Mouse (Mus musculus) spleen, adult 2 months (tissue): ENCODE measurements around the gene Tmem200b. TPM values are rescaled to one million over a fixed set of nuclear protein-coding genes. Genes with fewer than 3 reads are reported as not detected.

ENCODE experiments used
- DNase-seq, 2 experiments: peaks; one replicate each; pipeline versions ENCODE4 v3.0.0 to v3.0.0-alpha.2; 2012 to 2021; ENCODE audit warnings: low spot score in 2 of 2, low read depth in 1 of 2
- H3K27ac ChIP-seq: fragments of 200-500 bp; 2 replicates; pipeline ENCODE4 v1.5.1; 2012; ENCODE audit warnings: low read length, inconsistent platforms; ENCODE audit not compliant: insufficient read depth
- H3K27me3 ChIP-seq: fragments of 200-500 bp; 2 replicates; pipeline ENCODE4 v1.6.1; 2012; ENCODE audit warnings: mild to moderate bottlenecking, moderate library complexity, low read length, inconsistent platforms; ENCODE audit not compliant: control insufficient read depth, insufficient read depth
- H3K36me3 ChIP-seq: fragments of 200-500 bp; 2 replicates; pipeline ENCODE4 v1.6.1; 2012; ENCODE audit warnings: mild to moderate bottlenecking, low read length, inconsistent platforms; ENCODE audit not compliant: control insufficient read depth, insufficient read depth
- H3K4me1 ChIP-seq: fragments of 200-500 bp; 2 replicates; pipeline ENCODE4 v1.6.1; 2011; ENCODE audit warnings: inconsistent platforms; ENCODE audit not compliant: control insufficient read depth, insufficient read depth, insufficient read length
- H3K4me3 ChIP-seq: fragments of 200-500 bp; 2 replicates; pipeline ENCODE4 v1.5.1; 2011; ENCODE audit warnings: mild to moderate bottlenecking, inconsistent platforms; ENCODE audit not compliant: insufficient read depth, insufficient read length; ENCODE audit errors: extremely low read depth
- CTCF ChIP-seq: fragments of 200-500 bp; IDR thresholded peaks from 2 replicates; pipeline ENCODE4 v1.5.1; 2011; ENCODE audit warnings: mild to moderate bottlenecking, inconsistent platforms; ENCODE audit not compliant: insufficient read depth, insufficient read length, insufficient replicate concordance; ENCODE audit errors: extremely low read depth
- POLR2A ChIP-seq: fragments of 200-500 bp; IDR thresholded peaks from 2 replicates; pipeline ENCODE4 v1.6.1; 2011; ENCODE audit warnings: low read depth, low read length, inconsistent platforms
- WGBS: fragments of 180-500 bp; shearing (Covaris S2); methylation state at CpG from one replicate; pipeline ENCODE4 v1.1.7; 2018; 5-methylcytosine and 5-hydroxymethylcytosine counted together
- polyA plus RNA-seq: library from polyadenylated mRNA; depleted of rRNA; stranded (reverse); fragments of >200 nt; gene quantifications from 2 replicates; pipeline ENCODE4 v1.2.3, GENCODE M21; 2012

Gene Tmem200b
- polyA plus RNA-seq, 1 experiment, result 11.4 TPM

DNA sequence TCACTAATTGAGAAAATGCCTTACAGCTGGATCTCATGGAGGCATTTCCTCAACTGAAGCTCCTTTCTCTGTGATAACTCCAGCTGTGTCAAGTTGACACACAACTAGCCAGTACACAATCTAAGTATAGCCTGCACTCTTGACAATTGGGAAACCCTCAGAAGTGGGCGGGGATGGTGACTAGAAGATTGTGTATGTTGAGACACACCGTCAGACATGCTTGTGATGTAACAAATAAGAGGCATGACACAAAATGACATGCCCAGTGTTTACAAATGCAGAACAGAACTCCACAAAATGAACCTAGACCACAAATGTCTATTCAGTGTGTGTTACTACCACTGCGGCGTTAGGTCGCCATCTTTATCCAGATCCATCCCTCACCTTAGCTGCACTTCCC, 24.5 kb upstream of the Tmem200b start:
- no peak for DNase-seq
- Histone ChIP-seq H3K4me3 (no peak overlapping the region), H3K36me3 (peaks cover 70% of the 10 kb centered on the region), H3K27ac (no peak overlapping the region), H3K4me1 (no peaks in the 10 kb centered on the region), H3K27me3 (no peaks in the 10 kb centered on the region)
- WGBS, result 95% methylated on average over 5 of the region's 5 CpGs
- TF ChIP-seq POLR2A (no peak), CTCF (no peak)

DNA sequence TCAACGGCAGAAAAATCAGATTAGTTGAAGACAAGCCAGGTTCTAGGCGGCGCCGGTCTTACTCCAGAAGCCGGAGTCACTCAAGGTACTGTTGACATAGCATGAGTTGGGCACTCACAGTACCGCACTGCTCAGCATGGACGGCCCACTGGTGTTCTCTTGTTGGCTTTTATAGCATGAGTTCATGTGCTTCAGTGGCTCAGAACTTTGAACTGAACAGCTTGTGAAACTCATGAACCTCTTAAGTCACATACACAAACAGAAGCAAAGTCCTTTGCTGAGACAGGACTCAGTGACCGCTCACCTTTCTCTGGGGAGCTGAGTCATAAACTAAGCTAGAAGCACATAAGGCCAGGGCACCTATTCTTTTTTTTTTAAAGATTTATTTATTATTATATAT, 23.8 kb upstream of the Tmem200b start:
- no peak for DNase-seq
- Histone ChIP-seq H3K4me1 (no peaks in the 10 kb centered on the region), H3K4me3 (no peak overlapping the region), H3K27me3 (no peaks in the 10 kb centered on the region), H3K27ac (no peak overlapping the region), H3K36me3 (peaks cover 66% of the 10 kb centered on the region)
- TF ChIP-seq CTCF (no peak), POLR2A (no peak)
- 98% methylated on average over 8 of the region's 8 CpGs for WGBS

DNA sequence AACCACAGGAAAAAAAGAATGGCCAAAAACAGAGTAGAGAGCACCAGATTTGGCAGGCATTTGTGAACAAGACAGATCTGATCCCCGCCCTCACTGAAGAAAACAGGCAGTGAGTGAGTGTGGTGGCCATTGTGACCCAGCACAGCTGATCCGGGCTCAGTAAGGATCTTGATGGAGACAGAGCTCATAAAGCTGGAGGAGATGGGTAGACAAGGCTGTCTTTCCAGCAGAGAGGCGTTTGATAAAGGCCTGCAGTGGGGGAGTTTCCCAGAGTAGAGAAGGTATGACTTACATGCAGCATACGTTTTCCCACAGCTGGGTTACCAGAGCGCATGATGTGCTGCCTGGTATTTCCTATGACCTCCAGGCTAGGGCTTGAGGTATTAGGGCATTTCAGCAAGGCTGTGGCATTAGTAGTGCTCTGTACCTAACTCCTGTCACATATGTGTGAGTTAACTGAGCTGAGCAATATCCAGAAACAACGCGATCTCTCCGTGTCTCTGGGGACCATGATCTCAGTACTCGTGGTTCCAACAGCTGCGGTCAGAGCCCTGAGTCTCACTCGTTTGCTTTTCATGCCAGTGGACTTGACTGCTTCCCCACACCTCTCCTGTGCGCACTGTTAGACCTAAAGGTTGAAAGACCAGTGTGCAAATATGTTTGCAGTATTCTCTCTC, 22.9 kb upstream of the Tmem200b start:
- H3K27me3 ChIP-seq, result no peaks in the 10 kb centered on the region
- no peak overlapping the region for H3K4me3 ChIP-seq
- no peak overlapping the region for H3K27ac ChIP-seq
- DNase-seq, result no peak
- TF ChIP-seq POLR2A (no peak), CTCF (no peak)
- no peaks in the 10 kb centered on the region for H3K4me1 ChIP-seq
- H3K36me3 ChIP-seq, result peaks cover 58% of the 10 kb centered on the region
- WGBS, result 93% methylated on average over 12 of the region's 12 CpGs

DNA sequence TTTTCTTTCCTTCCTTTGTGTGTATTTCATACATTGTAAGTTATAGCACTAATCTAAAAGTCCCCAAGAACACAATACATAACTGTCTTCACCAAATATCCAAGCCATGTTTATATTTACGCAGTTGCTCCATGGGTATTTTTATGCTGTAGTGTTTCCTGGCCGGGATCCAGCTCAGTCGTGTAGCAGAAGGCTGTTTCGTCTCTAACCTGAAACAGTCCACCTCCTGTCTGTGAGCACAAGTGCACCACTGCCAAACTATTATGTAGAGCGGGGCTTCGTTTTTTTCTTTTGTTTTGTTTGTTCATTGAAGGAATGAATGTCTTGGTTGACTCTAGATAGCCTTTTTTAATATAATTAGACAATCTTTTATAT, 22.4 kb upstream of the Tmem200b start:
- no peak for DNase-seq
- Histone ChIP-seq H3K36me3 (peaks cover 53% of the 10 kb centered on the region), H3K4me3 (no peak overlapping the region), H3K27ac (no peak overlapping the region), H3K27me3 (no peaks in the 10 kb centered on the region), H3K4me1 (no peaks in the 10 kb centered on the region)
- TF ChIP-seq CTCF (no peak), POLR2A (no peak)
- 89% methylated on average over 6 of the region's 6 CpGs for WGBS

- TF ChIP-seq POLR2A (no peak), CTCF (no peak)
- peaks cover 46% of the 10 kb centered on the region for H3K36me3 ChIP-seq
- H3K27ac ChIP-seq, result no peak overlapping the region
- H3K27me3 ChIP-seq, result no peaks in the 10 kb centered on the region
- no peak for DNase-seq
- no peaks in the 10 kb centered on the region for H3K4me1 ChIP-seq
- 91% methylated on average over 15 of the region's 15 CpGs for WGBS
- H3K4me3 ChIP-seq, result no peak overlapping the region
Observed at GRCm38 (mm10) chr4:131901090-131901489, 20.5 kb upstream of the Tmem200b start.

- Histone ChIP-seq H3K27me3 (no peaks in the 10 kb centered on the region), H3K27ac (no peak overlapping the region), H3K36me3 (peaks cover 27% of the 10 kb centered on the region), H3K4me1 (no peaks in the 10 kb centered on the region), H3K4me3 (no peak overlapping the region)
- DNase-seq, result no peak
- WGBS, result 73% methylated on average over 8 of the region's 8 CpGs
- peak; percentile 22; the same call in 1 of the 2 replicates for TF ChIP-seq CTCF
- TF ChIP-seq POLR2A, result no peak
Observed at GRCm38 (mm10) chr4:131904478-131904877, 17.1 kb upstream of the Tmem200b start.

GRCm38 (mm10) chr4:131906423-131906822, 15.1 kb upstream of the Tmem200b start:
- H3K36me3 ChIP-seq, result peaks cover 8% of the 10 kb centered on the region
- WGBS, result 87% methylated on average over 6 of the region's 6 CpGs
- DNase-seq, result no peak
- peaks cover 3% of the 10 kb centered on the region; the same call in 1 of the 2 replicates for H3K4me1 ChIP-seq
- no peak overlapping the region for H3K27ac ChIP-seq
- no peak overlapping the region for H3K4me3 ChIP-seq
- no peaks in the 10 kb centered on the region for H3K27me3 ChIP-seq
- TF ChIP-seq CTCF (no peak), POLR2A (no peak)
